Mouse (Mus musculus): ENCODE results near the gene Mss51. TPM values are rescaled to one million over a fixed set of nuclear protein-coding genes. Genes with fewer than 3 reads are reported as not detected.

Gene Mss51
- total and polyA plus RNA-seq, 3 experiments: 0.47 to 1.5 (median 0.59) TPM

GRCm38 (mm10) chr14:20482051-20482751, 14.5 kb downstream of the Mss51 start:
- no peak for TF ChIP-seq MAZ (IDR thresholded peaks at IDR 0.05; ENCODE audit: low read depth, low read length)
- no peak for TF ChIP-seq KAT2A (IDR thresholded peaks at IDR 0.05; ENCODE audit: insufficient replicate concordance, low read length)
- no peak for TF ChIP-seq MEF2A (IDR thresholded peaks at IDR 0.05; ENCODE audit: borderline replicate concordance, low read depth, low read length)
- no peak for TF ChIP-seq ZNF384 (IDR thresholded peaks at IDR 0.05; ENCODE audit: low read depth, low read length)
- no peak for TF ChIP-seq ZC3H11A (IDR thresholded peaks at IDR 0.05; ENCODE audit: low read depth, low read length)
- no peak for TF ChIP-seq NELFE (IDR thresholded peaks at IDR 0.05; ENCODE audit: low read depth, low read length)
- no peak for TF ChIP-seq RAD21 (IDR thresholded peaks at IDR 0.05; ENCODE audit: low read depth, low read length)
- dilution Hi-C loops (cut with MboI; ENCODE audit: extremely low pct_ligation_motif_present, extremely low pct_unique_long_range_greater_than_20kb, low sequenced_read_pairs): no loop called here
- H3K4me2 ChIP-seq (ENCODE audit: insufficient read depth, low read depth, poor library complexity, severe bottlenecking): no peak overlapping the region
- H3K9me3 ChIP-seq (replicated peaks; ENCODE audit: low read length): no peaks in the 10 kb centered on the region
- H3K9ac ChIP-seq (ENCODE audit: insufficient read depth, low read depth): no peak overlapping the region
- no peak overlapping the region for H3K27ac ChIP-seq (ENCODE audit: insufficient read depth, low read depth)
- DNase-seq (ENCODE audit: extremely low read depth): no peak
- H3K36me3 ChIP-seq (replicated peaks in 1 of 2; ENCODE audit: control insufficient read depth in 1 of 2, insufficient read depth in 1 of 2, low read length in 1 of 2): peaks cover 12 to 35% of the 10 kb centered on the region in 2 experiments
- peaks cover 6 to 29% of the 10 kb centered on the region in 2 experiments; a peak in 3 of 4 replicates for H3K4me1 ChIP-seq (ENCODE audit: control insufficient read depth in 1 of 2, insufficient read depth in 2 of 2)
- peaks cover 18% of the 10 kb centered on the region for H3K79me2 ChIP-seq (replicated peaks; ENCODE audit: control insufficient read depth, extremely low read depth, insufficient read depth, poor library complexity, severe bottlenecking)
- in situ Hi-C loops (cut with MboI; ENCODE audit: low pct_ligation_motif_present, low pct_unique_long_range_greater_than_20kb, low sequenced_read_pairs): no loop called here
- no peak overlapping the region for H3K4me3 ChIP-seq (replicated peaks in 1 of 3; ENCODE audit: low read depth in 2 of 3, low read length in 2 of 3, poor library complexity in 1 of 3)
- no peaks in the 10 kb centered on the region for H3K27me3 ChIP-seq (replicated peaks)

GRCm38 (mm10) chr14:20481211-20481610, 15.5 kb downstream of the Mss51 start:
- H3K27ac ChIP-seq (ENCODE audit: insufficient read depth, low read depth): no peak overlapping the region
- in situ Hi-C loops (cut with MboI; ENCODE audit: low pct_ligation_motif_present, low pct_unique_long_range_greater_than_20kb, low sequenced_read_pairs) (no loop called here), dilution Hi-C loops (cut with MboI; ENCODE audit: extremely low pct_ligation_motif_present, extremely low pct_unique_long_range_greater_than_20kb, low sequenced_read_pairs) (no loop called here)
- peaks cover 13 to 40% of the 10 kb centered on the region in 2 experiments for H3K36me3 ChIP-seq (replicated peaks in 1 of 2; ENCODE audit: control insufficient read depth in 1 of 2, insufficient read depth in 1 of 2, low read length in 1 of 2)
- H3K9ac ChIP-seq (ENCODE audit: insufficient read depth, low read depth): no peak overlapping the region
- DNase-seq (ENCODE audit: extremely low read depth): peak; percentile 58
- peaks cover 6 to 38% of the 10 kb centered on the region in 2 experiments; a peak in 3 of 4 replicates for H3K4me1 ChIP-seq (ENCODE audit: control insufficient read depth in 1 of 2, insufficient read depth in 2 of 2)
- H3K79me2 ChIP-seq (replicated peaks; ENCODE audit: control insufficient read depth, extremely low read depth, insufficient read depth, poor library complexity, severe bottlenecking): peaks cover 24% of the 10 kb centered on the region
- H3K27me3 ChIP-seq (replicated peaks): no peaks in the 10 kb centered on the region
- no peaks in the 10 kb centered on the region for H3K9me3 ChIP-seq (replicated peaks; ENCODE audit: low read length)
- H3K4me2 ChIP-seq (ENCODE audit: insufficient read depth, low read depth, poor library complexity, severe bottlenecking): no peak overlapping the region
- TF ChIP-seq E2F4 (IDR thresholded peaks at IDR 0.05; ENCODE audit: insufficient replicate concordance, low read depth, low read length) (no peak), PAX5 (IDR thresholded peaks at IDR 0.05; ENCODE audit: low read length) (no peak), POLR2A (IDR thresholded peaks at IDR 0.05; ENCODE audit: low read depth, low read length) (0 out of 2 replicates have a peak, but pooled peaks have one; percentile 27), MAFK (IDR thresholded peaks at IDR 0.05; ENCODE audit: insufficient replicate concordance, low read length) (no peak), CHD2 (IDR thresholded peaks at IDR 0.05; ENCODE audit: low read length) (no peak), ZNF384 (IDR thresholded peaks at IDR 0.05; ENCODE audit: low read depth, low read length) (peak; percentile 70), BHLHE40 (IDR thresholded peaks at IDR 0.05; ENCODE audit: low read depth, low read length) (no peak), ZC3H11A (IDR thresholded peaks at IDR 0.05; ENCODE audit: low read depth, low read length) (no peak), ZMIZ1 (IDR thresholded peaks at IDR 0.05; ENCODE audit: low read depth, low read length) (no peak), USF1 (IDR thresholded peaks at IDR 0.05; ENCODE audit: low read depth, low read length) (no peak), NRF1 (IDR thresholded peaks at IDR 0.05; ENCODE audit: low read depth, low read length) (no peak), MAX (IDR thresholded peaks at IDR 0.05; ENCODE audit: low read length) (no peak), TBP (conservative IDR thresholded peaks at IDR 0.05; ENCODE audit: low read depth, low read length) (no peak), HCFC1 (IDR thresholded peaks at IDR 0.05; ENCODE audit: low read depth, low read length) (no peak), UBTF (IDR thresholded peaks at IDR 0.05; ENCODE audit: low read depth, low read length) (no peak), MXI1 (IDR thresholded peaks at IDR 0.05; ENCODE audit: low read depth, low read length) (peak; percentile 46; the same call in 1 of the 2 replicates), TCF12 (IDR thresholded peaks at IDR 0.05; ENCODE audit: low read depth, low read length) (0 out of 2 replicates have a peak, but pooled peaks have one; percentile 26)
- H3K4me3 ChIP-seq (replicated peaks in 1 of 3; ENCODE audit: low read depth in 2 of 3, low read length in 2 of 3, poor library complexity in 1 of 3): no peak overlapping the region
